In the genomic region with DNA sequence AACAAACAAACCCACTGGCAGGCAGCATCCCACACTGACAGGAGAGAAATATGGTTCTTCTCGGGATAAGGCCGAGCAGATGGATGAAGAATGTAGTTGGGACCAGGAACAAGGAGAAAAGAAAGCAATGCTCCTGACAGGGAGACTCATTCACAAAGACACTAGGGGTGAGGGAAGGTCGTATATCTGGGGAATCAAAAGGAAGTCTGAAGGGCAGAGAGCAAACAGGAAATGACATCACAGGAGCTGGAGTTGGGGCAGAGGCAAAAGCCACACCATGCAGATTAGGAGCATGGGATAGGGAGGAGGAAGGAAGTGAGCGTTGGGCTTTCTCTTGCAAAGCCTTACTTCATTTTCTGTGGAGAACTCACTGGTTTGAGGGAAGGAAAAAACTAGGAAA, we compare ENCODE assay signal across 15 mouse cellular contexts.
DNase-seq lines count a peak whose midpoint lies in the region; ATAC-seq and TF ChIP-seq lines count a peak whose summit lies in the region.
"Had no signal": no experiment of that assay in that cellular context is flagged by ENCODE, and none has a peak within 500 bp of the region (broad histone marks: within the 10 kb centered on the region; RNA-seq: fewer than 3 reads in every experiment).

No protein-coding gene starts in this region.

- TF ChIP-seq CTCF in heart, postnatal 0 days (IDR thresholded peaks at IDR 0.05; ENCODE audit: low read depth): no peak
- no peak for TF ChIP-seq CTCF in bone marrow macrophage, adult 2 months (IDR thresholded peaks at IDR 0.05; ENCODE audit: low read depth, low read length)

- H3K4me2 ChIP-seq in heart, postnatal 0 days (ENCODE audit: low read depth, low read length): no peak overlapping the region
- no peak overlapping the region for H3K4me2 ChIP-seq in heart, embryonic 11.5 days
- no peak overlapping the region for H3K4me2 ChIP-seq in liver, embryonic 12.5 days
- H3K4me2 ChIP-seq: forebrain, embryonic 15.5 days; hindbrain, embryonic 14.5 days; limb, embryonic 13.5 days had no signal

- H3K9ac ChIP-seq in heart, postnatal 0 days (replicated peaks; ENCODE audit: low read depth, low read length): no peak overlapping the region
- H3K9ac ChIP-seq in heart, embryonic 11.5 days (ENCODE audit: low read depth, low read length): no peak overlapping the region
- no peak overlapping the region for H3K9ac ChIP-seq in liver, embryonic 12.5 days
- H3K9ac ChIP-seq: forebrain, embryonic 15.5 days; hindbrain, embryonic 14.5 days; limb, embryonic 13.5 days; liver, postnatal 0 days had no signal

- no peak overlapping the region for H3K4me3 ChIP-seq in heart, postnatal 0 days (ENCODE audit: low read depth, low read length)
- H3K4me3 ChIP-seq in heart, embryonic 11.5 days (ENCODE audit: low read depth, low read length): no peak overlapping the region
- H3K4me3 ChIP-seq in bone marrow macrophage, adult 2 months (ENCODE audit: insufficient read depth, low read length): no peak overlapping the region
- no peak overlapping the region for H3K4me3 ChIP-seq in liver, embryonic 12.5 days
- H3K4me3 ChIP-seq: forebrain, embryonic 15.5 days; limb, embryonic 13.5 days; myocyte had no signal

- 0 out of 2 replicates have a peak, but pooled peaks cover 4% of the 10 kb centered on the region for H3K9me3 ChIP-seq in heart, postnatal 0 days (replicated peaks; ENCODE audit: control insufficient read depth, low read length)
- H3K9me3 ChIP-seq in heart, embryonic 11.5 days (replicated peaks; ENCODE audit: control insufficient read depth, low read length): no peaks in the 10 kb centered on the region
- H3K9me3 ChIP-seq in liver, embryonic 12.5 days (replicated peaks): no peaks in the 10 kb centered on the region
- H3K9me3 ChIP-seq: forebrain, embryonic 15.5 days had no signal

- WGBS in heart, postnatal 0 days: 41% methylated on average over 4 of the region's 4 CpGs
- 55% methylated on average over 4 of the region's 4 CpGs for WGBS in heart, embryonic 11.5 days (ENCODE audit: insufficient replicate concordance)
- 41% methylated on average over 4 of the region's 4 CpGs for WGBS in liver, embryonic 12.5 days (ENCODE audit: insufficient replicate concordance)

- no peak for ATAC-seq in heart, postnatal 0 days (ENCODE audit: insufficient read depth, low read depth)
- no peak; the same call in 1 of the 2 replicates for ATAC-seq in heart, embryonic 11.5 days (replicated peaks; ENCODE audit: insufficient number of reproducible peaks, low FRiP score, low TSS enrichment)
- peak; percentile 82 for ATAC-seq in granulocyte monocyte progenitor cell, adult 5-6 weeks (replicated peaks; ENCODE audit: poor library complexity, severe bottlenecking)
- ATAC-seq in megakaryocyte, adult 5-6 weeks (ENCODE audit: poor library complexity, severe bottlenecking): peak; percentile 52; the same call in 1 of the 2 replicates
- ATAC-seq in liver, embryonic 12.5 days: no peak
- no peak for ATAC-seq in CD4-positive, CD25-positive, alpha-beta regulatory T cell, adult 4 months
- ATAC-seq: forebrain, embryonic 15.5 days; liver, postnatal 0 days had no signal

- H3K27me3 ChIP-seq in heart, postnatal 0 days (ENCODE audit: control insufficient read depth, insufficient read depth, low read length): no peaks in the 10 kb centered on the region
- H3K27me3 ChIP-seq in heart, embryonic 11.5 days (ENCODE audit: control insufficient read depth, insufficient read depth, low read length): no peaks in the 10 kb centered on the region
- no peaks in the 10 kb centered on the region for H3K27me3 ChIP-seq in liver, embryonic 12.5 days (replicated peaks)
- H3K27me3 ChIP-seq: CH12.LX; forebrain, embryonic 15.5 days; limb, embryonic 13.5 days had no signal

- peak; percentile 52 for DNase-seq in heart, postnatal 0 days (ENCODE audit: low spot score)
- DNase-seq: cerebellum, postnatal 25 days; liver, postnatal 0 days; thymus, adult 18-20 months had no signal

- no peak for TF ChIP-seq POLR2A in bone marrow macrophage, adult 2 months (IDR thresholded peaks at IDR 0.05; ENCODE audit: borderline replicate concordance, low read depth, low read length)

- TF ChIP-seq EP300 in heart, postnatal 0 days (IDR thresholded peaks at IDR 0.05; ENCODE audit: low read depth): no peak

- H3K36me3 ChIP-seq in heart, postnatal 0 days (replicated peaks; ENCODE audit: control insufficient read depth, insufficient read depth, low read length): no peaks in the 10 kb centered on the region
- H3K36me3 ChIP-seq in heart, embryonic 11.5 days (ENCODE audit: control insufficient read depth, insufficient read depth, low read length): no peaks in the 10 kb centered on the region
- H3K36me3 ChIP-seq in liver, embryonic 12.5 days: no peaks in the 10 kb centered on the region
- H3K36me3 ChIP-seq: forebrain, embryonic 15.5 days; limb, embryonic 13.5 days had no signal

- no peak overlapping the region for H3K27ac ChIP-seq in heart, postnatal 0 days (ENCODE audit: low read depth)
- H3K27ac ChIP-seq in heart, embryonic 11.5 days (ENCODE audit: low read depth, low read length): no peak overlapping the region
- H3K27ac ChIP-seq in bone marrow macrophage, adult 2 months (ENCODE audit: insufficient read depth, low read depth, low read length): peak overlapping the region; percentile 53; the same call in 1 of the 2 replicates
- H3K27ac ChIP-seq in liver, embryonic 12.5 days: no peak overlapping the region
- H3K27ac ChIP-seq: forebrain, embryonic 15.5 days; hindbrain, embryonic 14.5 days; limb, embryonic 13.5 days had no signal

- no peaks in the 10 kb centered on the region for H3K4me1 ChIP-seq in heart, postnatal 0 days (ENCODE audit: control insufficient read depth, insufficient read depth)
- no peaks in the 10 kb centered on the region for H3K4me1 ChIP-seq in heart, embryonic 11.5 days (ENCODE audit: control insufficient read depth, insufficient read depth, low read length)
- peaks cover 7% of the 10 kb centered on the region for H3K4me1 ChIP-seq in bone marrow macrophage, adult 2 months (ENCODE audit: control insufficient read depth, insufficient read depth, low read length)
- 0 out of 2 replicates have a peak, but pooled peaks cover 3% of the 10 kb centered on the region for H3K4me1 ChIP-seq in liver, embryonic 12.5 days
- H3K4me1 ChIP-seq: forebrain, embryonic 15.5 days had no signal

Comparison
In these comparisons a context has a peak if more than half of its experiments do, and no peak if none do; other contexts are left out.
1. ATAC-seq: peak in granulocyte monocyte progenitor cell, adult 5-6 weeks (single experiment) and megakaryocyte, adult 5-6 weeks (single experiment); none in heart, postnatal 0 days (single experiment), heart, embryonic 11.5 days (single experiment), liver, embryonic 12.5 days (single experiment) and CD4-positive, CD25-positive, alpha-beta regulatory T cell, adult 4 months (single experiment).